Mouse (Mus musculus) heart, postnatal 0 days (tissue): ENCODE data around the gene Harbi1.

Experiments used
- CTCF ChIP-seq: IDR thresholded peaks from 2 replicates; pipeline ENCODE4 v1.5.1; 2016; ENCODE audit warnings: antibody characterized with exemption, control low read depth, low read depth
- EP300 ChIP-seq: IDR thresholded peaks from 2 replicates; pipeline ENCODE4 v1.6.1; 2016; ENCODE audit warnings: antibody characterized with exemption, low read depth

DNA sequence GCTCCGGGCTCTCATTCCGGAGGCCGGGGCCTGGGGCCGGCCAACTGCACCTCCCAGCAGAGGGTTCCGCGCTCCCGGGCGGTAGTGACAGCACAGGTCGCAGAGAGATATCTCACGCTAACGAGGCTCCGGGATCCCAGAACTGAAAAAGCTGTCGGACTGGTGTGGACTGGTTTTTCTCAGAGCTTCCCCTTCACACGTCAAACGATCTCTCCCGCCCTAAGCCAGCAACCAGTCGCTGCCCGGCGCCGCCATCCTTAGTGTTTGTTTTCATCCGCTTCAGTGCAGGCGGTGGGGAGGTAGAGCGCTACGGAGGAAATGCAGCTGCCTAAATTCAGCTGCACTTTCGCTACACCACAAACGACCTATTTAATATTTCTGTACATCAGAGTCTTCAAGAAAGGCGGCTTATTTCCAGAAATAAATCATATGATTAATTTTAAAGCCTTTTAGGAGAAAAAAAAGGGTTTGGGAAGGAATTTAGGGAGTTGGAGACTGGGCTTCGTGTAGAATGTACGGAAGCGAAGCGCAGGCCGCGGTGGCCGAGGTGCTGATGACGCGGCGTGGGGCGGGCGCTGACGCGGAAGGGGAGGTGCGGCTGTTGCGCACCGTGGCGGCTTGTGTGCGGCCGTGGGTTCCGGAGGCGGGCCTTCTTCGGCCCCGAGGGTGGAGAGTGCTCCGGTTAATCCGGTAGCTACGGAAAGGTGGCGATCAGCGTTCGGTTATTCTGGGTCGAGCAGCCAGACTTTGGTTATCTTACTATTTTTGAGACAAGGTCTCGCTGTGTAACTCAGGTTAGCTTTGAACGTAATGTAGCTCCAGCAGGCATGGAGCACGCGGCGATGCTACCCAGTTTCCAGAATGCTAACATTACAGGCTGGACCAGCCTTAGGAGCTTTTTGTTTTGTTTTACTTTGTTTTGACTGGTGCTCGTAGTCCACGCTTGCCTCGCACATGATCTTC is at the start of gene Harbi1, which contains the start of gene Atg13:
- TF ChIP-seq CTCF (no peak), EP300 (peak; percentile 79)
